9 mouse cellular contexts compared by ENCODE assay signal in the genomic region with DNA sequence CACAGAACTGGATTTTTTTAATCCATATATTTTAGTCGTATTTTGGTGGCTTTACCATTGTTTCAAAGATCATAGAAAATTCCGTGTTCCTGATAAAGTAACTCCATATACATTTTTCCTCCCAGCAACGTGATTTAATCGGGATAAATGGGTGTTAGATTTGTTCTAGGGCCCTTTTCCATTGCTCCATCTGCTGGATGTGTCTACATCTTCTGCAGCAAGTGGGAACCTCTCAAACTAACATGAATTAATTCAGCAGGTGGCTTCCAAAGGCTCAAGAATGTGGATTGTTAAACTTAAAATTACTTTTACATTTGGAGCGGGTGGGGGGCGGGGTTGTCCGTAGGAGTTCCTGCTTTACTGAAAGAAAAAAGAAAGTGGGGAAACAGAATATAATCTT.
DNase-seq lines count a peak whose midpoint lies in the region; ATAC-seq lines count a peak whose summit lies in the region.
"Had no signal": no experiment of that assay in that cellular context is flagged by ENCODE, and none has a peak within 500 bp of the region (broad histone marks: within the 10 kb centered on the region; RNA-seq: fewer than 3 reads in every experiment).

No protein-coding gene starts in this region.

- H3K36me3 ChIP-seq in heart, embryonic 13.5 days = no peaks in the 10 kb centered on the region
- H3K36me3 ChIP-seq in hindbrain, embryonic 10.5 days = no peaks in the 10 kb centered on the region
- no peaks in the 10 kb centered on the region for H3K36me3 ChIP-seq in midbrain, embryonic 11.5 days (ENCODE audit: control insufficient read depth, insufficient read depth, low read length)

- no peak overlapping the region for H3K9ac ChIP-seq in heart, embryonic 13.5 days
- no peak overlapping the region for H3K9ac ChIP-seq in midbrain, embryonic 11.5 days (ENCODE audit: low read length)

- peak overlapping the region; percentile 66 for H3K4me3 ChIP-seq in heart, embryonic 13.5 days
- H3K4me3 ChIP-seq in hindbrain, embryonic 10.5 days = peak overlapping the region; percentile 71
- peak overlapping the region; percentile 69; the same call in 1 of the 2 replicates for H3K4me3 ChIP-seq in midbrain, embryonic 11.5 days (ENCODE audit: low read depth, low read length)

- H3K4me2 ChIP-seq in heart, embryonic 13.5 days = peak overlapping the region; percentile 100
- H3K4me2 ChIP-seq in midbrain, embryonic 11.5 days = peak overlapping the region; percentile 97

- peaks cover 27% of the 10 kb centered on the region for H3K27me3 ChIP-seq in heart, embryonic 13.5 days (replicated peaks)
- H3K27me3 ChIP-seq in hindbrain, embryonic 10.5 days (ENCODE audit: insufficient read depth, poor library complexity, severe bottlenecking) = peaks cover 24% of the 10 kb centered on the region
- no peaks in the 10 kb centered on the region for H3K27me3 ChIP-seq in midbrain, embryonic 11.5 days (ENCODE audit: control insufficient read depth, insufficient read depth, low read length)

- no peak for ATAC-seq in heart, embryonic 13.5 days (ENCODE audit: extremely low read depth, insufficient number of reproducible peaks, low FRiP score, low TSS enrichment)
- no peak for ATAC-seq in midbrain, embryonic 11.5 days (ENCODE audit: low FRiP score)
- no peak for ATAC-seq in CD4-positive, CD25-positive, alpha-beta regulatory T cell, adult 4 months

- no peak overlapping the region for H3K27ac ChIP-seq in heart, embryonic 13.5 days (replicated peaks)
- H3K27ac ChIP-seq in hindbrain, embryonic 10.5 days = no peak overlapping the region
- H3K27ac ChIP-seq in midbrain, embryonic 11.5 days (ENCODE audit: low read depth, low read length) = no peak overlapping the region

- DNase-seq in heart, adult 8-10 months (ENCODE audit: low spot score) = no peak
- DNase-seq in Muller cell, postnatal 12 days (ENCODE audit: inconsistent ontology term) = peak; percentile 9
- no peak for DNase-seq in hindbrain, embryonic 10.5 days (ENCODE audit: low spot score)
- DNase-seq in midbrain, embryonic 11.5 days (ENCODE audit: low spot score, missing footprints) = no peak
- no peak for DNase-seq in cerebellum, postnatal 36 days
- DNase-seq in left cerebral cortex, adult 9 months (ENCODE audit: low spot score in 2 of 2) = no peak
- DNase-seq: lung, postnatal 14 days had no signal

- H3K9me3 ChIP-seq in heart, embryonic 13.5 days = no peaks in the 10 kb centered on the region
- no peaks in the 10 kb centered on the region for H3K9me3 ChIP-seq in hindbrain, embryonic 10.5 days
- no peaks in the 10 kb centered on the region for H3K9me3 ChIP-seq in midbrain, embryonic 11.5 days (ENCODE audit: control insufficient read depth, low read length)

- H3K4me1 ChIP-seq in heart, embryonic 13.5 days = peaks cover 12% of the 10 kb centered on the region
- H3K4me1 ChIP-seq in hindbrain, embryonic 10.5 days (replicated peaks) = peaks cover 12% of the 10 kb centered on the region
- H3K4me1 ChIP-seq in midbrain, embryonic 11.5 days (ENCODE audit: control insufficient read depth, insufficient read depth, low read length) = no peaks in the 10 kb centered on the region

- 14% methylated on average over 7 of the region's 7 CpGs for WGBS in heart, embryonic 13.5 days
- 18% methylated on average over 7 of the region's 7 CpGs for WGBS in hindbrain, embryonic 10.5 days
- WGBS in midbrain, embryonic 11.5 days = 12% methylated on average over 7 of the region's 7 CpGs
